Mouse (Mus musculus): ENCODE results near the gene Otoa. TPM values are rescaled to one million over a fixed set of nuclear protein-coding genes. Genes with fewer than 3 reads are reported as not detected.

The Otoa gene
- polyA plus RNA-seq, 1 experiment from 2014 or later, result 0.27 TPM

DNA sequence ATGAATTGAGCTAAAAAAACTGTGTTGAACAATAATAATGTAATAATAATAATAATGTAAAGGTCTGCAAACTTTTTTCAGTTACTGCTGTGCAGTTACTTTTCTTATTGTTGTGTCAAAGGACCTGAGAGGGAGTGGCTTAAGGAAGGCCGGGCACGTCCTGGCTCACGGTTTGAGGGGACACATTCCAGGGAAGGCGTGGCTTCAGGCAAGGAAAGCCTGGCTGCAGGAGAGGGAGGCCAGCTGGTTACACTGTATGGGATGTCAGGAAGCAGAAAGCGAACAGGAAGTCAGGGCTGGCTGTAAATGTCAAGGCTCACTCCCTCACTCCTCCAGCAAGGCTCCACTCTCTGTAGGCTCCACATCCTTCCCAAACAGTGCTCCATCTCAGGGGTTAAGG is 69.2 kb downstream of the Otoa start:
- H3K9me3 ChIP-seq, result no peaks in the 10 kb centered on the region
- no peaks in the 10 kb centered on the region for H3K4me1 ChIP-seq (replicated peaks)
- H3K27me3 ChIP-seq, result no peaks in the 10 kb centered on the region
- no peak overlapping the region for H3K4me2 ChIP-seq
- no peaks in the 10 kb centered on the region for H3K36me3 ChIP-seq
- no peak overlapping the region for H3K9ac ChIP-seq
- WGBS, result 84% methylated on average over 5 of the region's 5 CpGs
- no peak overlapping the region for H3K4me3 ChIP-seq
- H3K27ac ChIP-seq (replicated peaks), result no peak overlapping the region
- no peak for ATAC-seq (ENCODE audit: low FRiP score, low read depth)

DNA sequence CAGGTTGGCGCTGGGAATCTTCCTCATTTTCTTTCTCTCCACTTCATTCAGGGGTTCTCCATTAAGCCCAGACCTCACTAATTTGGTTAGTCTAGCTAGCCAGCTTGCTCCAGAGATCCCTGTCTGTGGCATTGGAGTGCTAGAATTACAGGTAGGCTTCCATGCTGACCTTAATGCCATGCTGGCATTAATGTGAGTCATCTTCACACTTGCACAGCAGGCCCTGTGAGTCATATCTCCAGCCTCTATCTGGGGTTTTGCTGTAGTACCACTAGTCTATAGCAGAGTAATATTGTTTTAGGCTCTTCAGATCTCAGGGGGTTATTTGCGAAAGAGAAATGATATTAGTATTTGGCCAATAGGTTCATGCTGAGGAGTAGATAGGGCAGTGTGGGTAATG is 70.7 kb downstream of the Otoa start:
- H3K9me3 ChIP-seq, result no peaks in the 10 kb centered on the region
- H3K4me2 ChIP-seq, result no peak overlapping the region
- H3K4me1 ChIP-seq (replicated peaks), result no peaks in the 10 kb centered on the region
- no peak overlapping the region for H3K9ac ChIP-seq
- no peak for ATAC-seq (ENCODE audit: low FRiP score, low read depth)
- H3K27me3 ChIP-seq, result no peaks in the 10 kb centered on the region
- H3K4me3 ChIP-seq, result no peak overlapping the region
- H3K36me3 ChIP-seq, result no peaks in the 10 kb centered on the region
- H3K27ac ChIP-seq (replicated peaks), result no peak overlapping the region
- 98% methylated on average over 2 of the region's 2 CpGs for WGBS

GRCm38 (mm10) chr7:121165616-121166015 is 84.2 kb downstream of the Otoa start:
- ATAC-seq (ENCODE audit: low FRiP score, low read depth), result no peak
- H3K4me1 ChIP-seq (replicated peaks), result 0 out of 2 replicates have a peak, but pooled peaks cover 4% of the 10 kb centered on the region

DNA sequence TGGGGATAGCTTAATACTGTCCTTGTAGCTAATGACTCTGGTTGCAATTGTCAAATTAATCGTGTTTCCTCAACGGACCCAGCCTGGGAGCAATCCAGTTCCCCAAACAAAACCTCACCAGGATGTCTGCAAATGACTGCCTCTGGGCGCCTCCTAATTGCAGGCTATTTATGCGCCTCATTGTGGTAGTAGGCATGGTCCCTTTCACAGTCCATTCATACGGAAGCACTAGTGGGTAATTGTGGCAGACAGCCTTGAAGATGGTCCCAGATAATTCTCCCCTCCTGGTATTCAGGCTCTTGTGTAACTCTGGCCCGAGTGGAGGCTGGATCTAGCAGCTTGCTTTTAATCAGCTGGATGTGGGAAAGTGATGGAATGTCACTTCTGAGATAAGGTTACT is 90.4 kb downstream of the Otoa start:
- H3K4me3 ChIP-seq, result no peak overlapping the region
- H3K4me2 ChIP-seq, result no peak overlapping the region
- no peaks in the 10 kb centered on the region; the same call in 1 of the 2 replicates for H3K4me1 ChIP-seq (replicated peaks)
- H3K27ac ChIP-seq (replicated peaks), result no peak overlapping the region
- no peaks in the 10 kb centered on the region for H3K27me3 ChIP-seq
- H3K9me3 ChIP-seq, result no peaks in the 10 kb centered on the region
- H3K36me3 ChIP-seq, result no peaks in the 10 kb centered on the region
- no peak for ATAC-seq (ENCODE audit: low FRiP score, low read depth)
- no peak overlapping the region for H3K9ac ChIP-seq
- whole genome bisulfite sequencing, result 8% methylated on average over 6 of the region's 6 CpGs

More at GRCm38 (mm10) chr7:121165616-121166015, 84.2 kb downstream of the Otoa start:
- no peaks in the 10 kb centered on the region for H3K27me3 ChIP-seq
- H3K36me3 ChIP-seq, result no peaks in the 10 kb centered on the region
- no peaks in the 10 kb centered on the region for H3K9me3 ChIP-seq
- H3K4me2 ChIP-seq, result no peak overlapping the region
- H3K9ac ChIP-seq, result no peak overlapping the region
- 33% methylated on average over 1 of the region's 1 CpGs for WGBS
- H3K4me3 ChIP-seq, result no peak overlapping the region
- no peak overlapping the region for H3K27ac ChIP-seq (replicated peaks)

- WGBS, result 85% methylated on average over 9 of the region's 9 CpGs
- H3K9ac ChIP-seq, result no peak overlapping the region
- H3K4me1 ChIP-seq (replicated peaks), result no peaks in the 10 kb centered on the region
- H3K27ac ChIP-seq (replicated peaks), result no peak overlapping the region
- no peak for ATAC-seq (ENCODE audit: low FRiP score, low read depth)
- H3K4me2 ChIP-seq, result no peak overlapping the region
- H3K4me3 ChIP-seq, result no peak overlapping the region
- no peaks in the 10 kb centered on the region for H3K9me3 ChIP-seq
- H3K27me3 ChIP-seq, result no peaks in the 10 kb centered on the region
- H3K36me3 ChIP-seq, result no peaks in the 10 kb centered on the region
Measured at GRCm38 (mm10) chr7:121187201-121187786, 105.8 kb downstream of the Otoa start.

- H3K9ac ChIP-seq, result no peak overlapping the region
- H3K36me3 ChIP-seq, result no peaks in the 10 kb centered on the region
- no peaks in the 10 kb centered on the region for H3K27me3 ChIP-seq
- no peak for ATAC-seq (ENCODE audit: low FRiP score, low read depth)
- H3K4me2 ChIP-seq, result no peak overlapping the region
- no peak overlapping the region for H3K27ac ChIP-seq (replicated peaks)
- no peaks in the 10 kb centered on the region for H3K4me1 ChIP-seq (replicated peaks)
- no peak overlapping the region for H3K4me3 ChIP-seq
- no peaks in the 10 kb centered on the region for H3K9me3 ChIP-seq
- 93% methylated on average over 7 of the region's 7 CpGs for WGBS
Measured at GRCm38 (mm10) chr7:121188976-121189375, 107.5 kb downstream of the Otoa start.

- Histone ChIP-seq H3K9ac (no peak overlapping the region), H3K4me2 (no peak overlapping the region), H3K27me3 (no peaks in the 10 kb centered on the region), H3K4me1 (replicated peaks) (no peaks in the 10 kb centered on the region), H3K36me3 (no peaks in the 10 kb centered on the region), H3K4me3 (no peak overlapping the region), H3K27ac (replicated peaks) (no peak overlapping the region), H3K9me3 (no peaks in the 10 kb centered on the region)
- ATAC-seq (ENCODE audit: low FRiP score, low read depth), result no peak
- WGBS, result 52% methylated on average over 8 of the region's 8 CpGs
Measured at GRCm38 (mm10) chr7:121198933-121199332, 117.5 kb downstream of the Otoa start.

DNA sequence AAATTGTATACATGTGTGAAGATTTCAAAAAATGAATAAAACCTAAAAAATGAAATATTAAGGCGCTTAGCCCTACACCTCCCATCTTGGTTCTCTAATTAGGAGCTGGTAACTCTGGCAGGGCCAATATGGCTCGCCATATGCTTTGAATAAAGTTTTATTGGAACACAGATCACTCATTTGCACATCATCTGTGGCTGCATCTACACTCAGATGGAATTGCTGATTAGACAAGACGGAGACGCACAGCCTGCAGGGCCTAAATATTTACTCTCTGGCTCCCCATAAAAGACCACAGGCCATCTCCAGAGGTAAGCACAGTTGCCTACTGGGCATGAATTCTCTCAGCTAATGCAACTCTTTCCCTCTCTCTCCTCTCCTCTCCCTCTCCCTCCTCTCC is 130.4 kb downstream of the Otoa start:
- 81% methylated on average over 4 of the region's 4 CpGs for WGBS
- Histone ChIP-seq H3K9ac (no peak overlapping the region), H3K36me3 (no peaks in the 10 kb centered on the region), H3K4me1 (replicated peaks) (peaks cover 13% of the 10 kb centered on the region), H3K4me2 (no peak overlapping the region), H3K9me3 (no peaks in the 10 kb centered on the region), H3K4me3 (no peak overlapping the region), H3K27me3 (no peaks in the 10 kb centered on the region), H3K27ac (replicated peaks) (no peak overlapping the region)
- ATAC-seq (ENCODE audit: low FRiP score, low read depth), result no peak

Other genes with a start within 250 kb of the Otoa start
- gene Eef2k, start 238.8 kb upstream of the Otoa start, polyA plus RNA-seq (2015; fragmentation: Nextera tagmentation; extraction: Ambion mirVana), result 32.5 and 34.3 TPM in 2 replicates
- 25.0 and 25.6 TPM in 2 replicates for gene Polr3e, start 163.9 kb upstream of the Otoa start, polyA plus RNA-seq (2015; fragmentation: Nextera tagmentation; extraction: Ambion mirVana)
- 14.5 and 16.5 TPM in 2 replicates for gene Cdr2, start 99.3 kb upstream of the Otoa start, polyA plus RNA-seq (2015; fragmentation: Nextera tagmentation; extraction: Ambion mirVana)
- gene Mfsd13b, start 99.1 kb upstream of the Otoa start, polyA plus RNA-seq (2015; fragmentation: Nextera tagmentation; extraction: Ambion mirVana), result 0.19 and 0.76 TPM in 2 replicates
- gene Mettl9, start 47.2 kb upstream of the Otoa start, polyA plus RNA-seq (2015; fragmentation: Nextera tagmentation; extraction: Ambion mirVana), result 183 and 189 TPM in 2 replicates
- gene Igsf6, start 7.1 kb upstream of the Otoa start, polyA plus RNA-seq (2015; fragmentation: Nextera tagmentation; extraction: Ambion mirVana), result 0.87 and 1.7 TPM in 2 replicates